Mouse (Mus musculus) spleen, embryonic (tissue): ENCODE results near the gene Fth1.

Experiments
- CTCF ChIA-PET: fragments of 350-600 bp; sonication (Branson Sonifier 250); formaldehyde crosslinking; loops from one replicate; lab custom pipeline; 2022; lab: Charles Lee

Gene Fth1

DNA sequence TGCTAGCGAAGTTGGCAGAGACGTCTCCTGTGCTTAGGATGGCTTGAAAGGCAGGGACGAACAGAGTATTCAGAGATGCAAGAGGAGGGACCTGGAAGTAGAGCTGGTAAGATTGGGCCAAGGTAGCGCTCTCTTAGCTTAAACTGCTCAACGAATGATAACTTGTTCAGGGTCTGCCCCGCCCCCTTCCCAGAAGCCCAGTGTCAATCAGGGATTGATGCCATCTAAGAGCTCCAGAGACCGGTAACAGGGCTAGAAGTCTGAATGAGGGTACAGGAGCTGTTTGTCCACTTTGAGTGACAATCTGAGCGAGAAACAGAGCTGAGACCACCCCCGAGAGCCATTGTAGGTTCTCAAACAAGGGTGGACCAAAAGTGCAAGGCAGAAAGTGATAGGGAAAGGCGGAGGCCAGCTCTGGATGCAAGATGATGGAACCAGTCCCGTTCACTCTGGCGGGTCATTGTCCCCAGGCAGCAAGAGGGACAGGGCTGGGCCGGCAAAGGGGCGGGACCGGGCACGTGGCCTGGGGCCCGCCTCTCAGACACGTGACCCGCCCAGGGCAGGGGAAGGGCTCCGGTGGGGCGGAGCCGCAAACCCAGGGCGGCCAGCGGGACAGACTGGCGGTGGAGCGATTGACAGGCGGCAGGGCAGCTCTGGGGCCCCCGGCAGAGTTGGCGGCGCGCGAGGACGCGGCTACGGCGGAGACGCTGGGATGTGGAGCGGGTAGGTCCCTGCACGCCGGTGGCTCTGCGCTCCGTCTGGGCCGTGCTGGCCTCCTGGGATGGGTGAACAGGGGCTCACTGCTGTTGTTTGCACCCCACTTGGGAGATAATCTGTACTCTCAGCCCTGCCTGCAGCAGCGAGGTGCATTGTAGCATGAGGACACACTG, 37.5 kb downstream of the Fth1 start:
- CTCF ChIA-PET: interaction anchor here (0.6 kb wide), 1 partner anchor 105 kb away, joined by 3 read pairs; no protein-coding TSS in a partner anchor

DNA sequence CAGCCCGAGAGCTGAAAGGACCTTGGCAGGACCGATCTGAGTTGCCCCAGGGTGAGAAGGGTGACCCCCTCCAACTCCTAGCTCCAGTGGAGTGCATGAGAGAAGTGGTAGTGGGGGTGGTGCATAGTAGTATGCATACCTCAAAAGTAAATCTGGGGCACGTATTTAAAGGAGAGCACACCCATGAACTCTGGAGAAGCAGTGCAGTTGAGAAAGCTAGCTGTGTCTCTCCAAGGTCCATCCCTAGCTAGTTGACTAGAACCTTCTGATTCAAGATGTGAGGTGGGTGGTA, 38.1 kb downstream of the Fth1 start:
- CTCF ChIA-PET: interaction anchor here (0.6 kb wide), 1 partner anchor 106 kb away, joined by 3 read pairs; no protein-coding TSS in a partner anchor

DNA sequence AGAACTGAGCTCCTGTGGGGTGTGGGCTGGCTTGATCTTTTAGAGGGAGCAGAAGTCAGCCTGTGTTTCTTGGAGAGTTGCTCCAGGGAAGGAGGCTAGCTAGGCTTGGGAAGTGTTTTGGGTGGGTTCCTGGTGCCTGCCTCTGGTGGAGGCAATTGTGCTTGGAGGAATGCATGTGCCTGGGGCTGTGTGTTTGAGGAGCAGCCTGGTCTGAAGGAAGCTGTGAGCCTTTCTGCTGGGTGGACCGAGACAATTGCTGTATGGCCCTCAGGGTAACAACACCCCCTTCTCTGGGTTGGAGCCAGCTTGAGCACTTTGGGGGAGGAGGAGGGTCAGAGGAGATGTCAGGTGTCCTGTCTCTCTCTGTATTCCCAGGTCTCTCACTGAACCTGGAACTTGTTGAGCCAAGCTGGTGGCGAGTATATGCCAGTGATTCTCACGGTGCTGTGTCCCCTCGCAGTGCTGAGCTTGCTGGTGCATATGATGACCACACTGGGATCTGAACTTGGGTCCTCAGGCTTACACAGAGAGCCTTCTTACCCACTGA, 38.9 kb downstream of the Fth1 start:
- CTCF ChIA-PET: no interaction called here

DNA sequence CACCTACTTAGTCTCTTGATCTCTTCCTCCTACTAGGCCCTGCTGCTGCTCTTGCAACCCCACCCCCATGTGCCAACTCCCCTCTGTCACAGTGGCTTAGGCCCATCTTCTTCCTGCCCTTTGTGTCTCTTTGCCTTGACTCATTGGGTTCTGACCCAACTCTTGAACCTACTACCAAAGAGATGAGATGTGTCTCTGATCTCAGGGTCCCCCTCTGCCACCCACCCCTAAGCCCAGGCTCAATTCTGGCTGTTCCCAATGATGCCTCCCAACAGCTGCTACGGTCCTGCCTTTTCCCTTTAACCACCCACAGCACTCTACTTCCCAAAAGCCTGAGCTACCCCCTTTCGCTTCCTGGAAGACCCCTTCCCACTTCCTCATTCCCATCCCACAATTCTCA, 41.6 kb downstream of the Fth1 start:
- CTCF ChIA-PET: no interaction called here

GRCm38 (mm10) chr19:10022414-10023303, 42.3 kb downstream of the Fth1 start:
- CTCF ChIA-PET: no interaction called here

DNA sequence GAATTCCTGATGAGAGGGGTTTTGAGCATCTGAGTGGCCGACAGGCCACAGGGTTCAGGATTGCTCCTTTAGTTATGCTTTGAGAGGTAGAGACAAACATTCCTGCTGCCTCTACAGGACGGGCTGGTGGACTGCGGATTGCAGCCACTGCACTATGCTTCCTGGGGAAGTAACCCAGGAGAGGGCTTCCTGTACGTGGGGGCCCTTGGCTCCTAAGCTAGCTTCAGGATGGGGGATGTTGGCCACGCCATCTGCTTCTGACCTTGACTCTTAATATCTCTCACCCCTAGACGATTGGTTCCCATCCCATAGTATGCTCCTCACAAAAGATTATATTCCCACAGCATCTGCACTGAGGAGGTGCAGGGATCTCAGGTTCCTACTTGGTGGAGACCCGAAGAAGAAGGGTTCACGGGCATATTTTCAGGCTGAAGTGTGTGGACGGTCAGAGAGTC, 42.9 kb downstream of the Fth1 start:
- CTCF ChIA-PET: no interaction called here

- CTCF ChIA-PET: interaction anchor here (0.5 kb wide), 2 partner anchors 47 to 591 kb away, joined by 3 to 5 read pairs; no protein-coding TSS in a partner anchor
These were observed 44.9 kb downstream of the Fth1 start for GRCm38 (mm10) chr19:10025169-10025875.

- CTCF ChIA-PET: no interaction called here
These were observed 49.3 kb downstream of the Fth1 start for GRCm38 (mm10) chr19:10029746-10030145.

DNA sequence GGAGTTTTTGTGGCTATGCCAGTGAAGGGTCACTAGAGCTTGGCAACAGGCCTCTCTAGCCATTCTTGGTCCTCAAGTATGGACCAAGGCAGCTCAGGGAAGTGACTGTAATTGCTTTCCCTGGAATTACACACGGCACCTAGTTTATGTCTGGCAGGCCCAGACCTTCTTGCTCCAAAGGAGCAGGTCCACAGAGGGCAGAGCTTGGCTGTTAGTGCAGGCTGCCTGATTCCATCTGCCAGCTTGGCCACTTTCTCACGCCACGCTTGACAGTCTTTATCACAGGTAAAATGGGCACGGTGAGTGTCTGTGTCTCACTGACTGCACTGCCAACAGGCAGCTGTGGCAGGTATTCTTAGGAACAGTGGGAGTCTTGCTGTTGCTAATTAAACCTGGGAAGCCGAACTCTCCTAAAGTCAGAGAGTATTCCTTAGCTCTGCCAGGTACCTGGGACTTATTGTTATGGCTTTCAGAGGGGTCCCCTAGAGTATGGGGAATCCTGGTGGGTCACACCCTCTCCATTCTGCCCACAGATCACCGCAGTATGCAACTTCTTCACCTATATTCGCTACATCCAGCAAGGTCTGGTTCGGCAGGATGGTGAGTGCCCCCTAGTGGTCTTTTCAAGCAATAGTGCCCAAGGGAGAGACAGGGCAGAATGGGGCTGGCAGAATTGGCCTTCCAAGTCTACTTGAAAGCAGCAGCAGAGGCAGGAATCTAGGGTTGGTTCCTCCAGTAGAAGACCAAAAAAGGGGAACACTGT, 53.0 kb downstream of the Fth1 start:
- CTCF ChIA-PET: interaction anchor here (0.5 to 1.3 kb wide), 3 partner anchors 43 to 1333 kb away, joined by 3 to 6 read pairs (median 4); no protein-coding TSS in a partner anchor

DNA sequence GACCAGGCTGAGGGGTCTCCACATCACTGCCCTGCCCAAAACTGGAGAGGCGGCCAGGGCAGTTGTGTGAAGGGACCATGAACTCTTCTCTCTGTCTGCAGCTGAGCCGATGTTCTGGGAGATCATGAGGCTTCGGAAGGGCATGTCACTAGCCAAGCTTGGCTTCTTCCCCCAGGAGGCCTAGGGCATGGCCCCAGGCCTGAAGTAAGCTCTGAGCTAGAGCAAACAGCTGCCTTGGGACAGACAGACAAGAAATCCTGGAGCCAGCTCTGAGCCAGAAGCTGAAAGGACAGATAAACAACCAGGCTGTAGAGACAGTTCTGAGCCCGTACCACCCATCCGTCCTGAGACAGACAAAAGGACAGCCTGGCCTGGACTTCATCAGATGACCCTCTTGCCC, 54.0 kb downstream of the Fth1 start:
- CTCF ChIA-PET: interaction anchor here (0.9 to 1.3 kb wide), 2 partner anchors 43 to 114 kb away, joined by 4 read pairs; no protein-coding TSS in a partner anchor
